Mouse (Mus musculus) ES-Bruce4 (cell line): Measurements from ENCODE around the gene Ttyh3.

Source experiments
- CTCF ChIP-seq: IDR thresholded peaks from one replicate; pipeline ENCODE4 v1.8.1; 2011; ENCODE audit warnings: low read depth, low read length
- POLR2A ChIP-seq: IDR thresholded peaks from one replicate; pipeline ENCODE4 v1.8.1; 2011; ENCODE audit warnings: low read length; ENCODE audit not compliant: insufficient read depth

DNA sequence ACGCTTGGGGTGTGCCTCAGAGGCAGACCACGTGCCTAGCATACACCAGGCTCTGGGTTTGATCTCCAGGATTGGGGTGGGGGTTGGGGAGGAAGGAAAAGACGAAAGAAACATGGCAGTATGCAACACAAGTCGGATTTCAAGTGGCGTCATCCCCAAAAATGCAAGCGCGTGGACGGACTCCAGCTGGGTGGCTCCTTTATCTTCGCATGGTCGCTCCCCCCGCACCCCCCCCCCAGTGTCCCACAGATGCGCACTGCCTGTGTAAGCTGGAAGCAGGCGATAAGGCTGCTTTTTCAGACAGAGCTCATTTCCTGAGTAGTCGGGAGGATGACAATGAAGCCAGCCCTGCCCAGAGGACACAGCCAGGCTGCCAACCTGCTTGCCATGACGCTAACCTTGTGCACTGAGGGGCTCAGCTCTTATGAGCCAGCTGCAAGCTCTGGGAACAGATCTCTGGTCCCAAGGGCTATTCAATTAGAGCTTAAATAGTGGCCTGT is 4.1 kb downstream of the Ttyh3 start:
- TF ChIP-seq CTCF (no peak), POLR2A (no peak)
